Mouse (Mus musculus) neural tube, embryonic 12.5 days (tissue): ENCODE measurements around the gene Il23a. TPM values are rescaled to one million over a fixed set of nuclear protein-coding genes. Genes with fewer than 3 reads are reported as not detected.
A peak's percentile ranks its signal among the peaks of the same experiment; 100 is the strongest.
"Not testable (repeated sequence)": the region's sequence is repeated elsewhere in the genome, so short reads cannot be mapped to it uniquely, and the experiment has no call there.

ENCODE experiments used
- ATAC-seq: fragments of 200-750 bp; cut with Nextera tagmentation; 2 replicates; pipeline ENCODE4 v1.8.0; 2017; ENCODE audit warnings: low read depth, mild to moderate bottlenecking, moderate TSS enrichment, moderate library complexity; ENCODE audit not compliant: low FRiP score
- H3K27ac ChIP-seq: fragments of 300-500 bp; sonication (generic); 2 replicates; pipeline ENCODE4 v1.5.1; 2016
- H3K27me3 ChIP-seq: fragments of 300-500 bp; sonication (generic); replicated peaks from 2 replicates; pipeline ENCODE4 v1.6.1; 2016; ENCODE audit warnings: mild to moderate bottlenecking
- H3K36me3 ChIP-seq: fragments of 300-500 bp; sonication (generic); 2 replicates; pipeline ENCODE4 v1.6.1; 2016; ENCODE audit warnings: mild to moderate bottlenecking
- H3K4me1 ChIP-seq: fragments of 300-500 bp; sonication (generic); 2 replicates; pipeline ENCODE4 v1.6.1; 2016
- H3K4me2 ChIP-seq: fragments of 300-500 bp; sonication (generic); replicated peaks from 2 replicates; pipeline ENCODE4 v1.6.1; 2016; ENCODE audit warnings: mild to moderate bottlenecking
- H3K4me3 ChIP-seq: fragments of 300-500 bp; sonication (generic); 2 replicates; pipeline ENCODE4 v1.5.1; 2016
- H3K9ac ChIP-seq: fragments of 300-500 bp; sonication (generic); 2 replicates; pipeline ENCODE4 v1.6.1; 2016; ENCODE audit warnings: mild to moderate bottlenecking
- H3K9me3 ChIP-seq: fragments of 300-500 bp; sonication (generic); 2 replicates; pipeline ENCODE4 v1.6.1; 2016; ENCODE audit warnings: mild to moderate bottlenecking
- WGBS: fragments of 180-500 bp; shearing (Covaris S2); methylation state at CpG from one replicate; pipeline ENCODE4 v1.1.7; 2016; 5-methylcytosine and 5-hydroxymethylcytosine counted together
- polyA plus RNA-seq: library from polyadenylated mRNA; unstranded; fragments of >200 nt; fragmentation: Nextera tagmentation; extraction: Ambion mirVana; gene quantifications from 2 replicates; pipeline ENCODE4 v1.2.1, GENCODE M21; 2016

Gene Il23a
- polyA plus RNA-seq, 1 experiment from 2014 or later, result 0.28 TPM

- peak overlapping the region; percentile 75 for H3K27ac ChIP-seq
- H3K27me3 ChIP-seq, result no peaks in the 10 kb centered on the region
- H3K4me1 ChIP-seq, result peaks cover 14% of the 10 kb centered on the region
- H3K9me3 ChIP-seq, result no peaks in the 10 kb centered on the region
- peaks cover 4% of the 10 kb centered on the region; the same call in 1 of the 2 replicates for H3K36me3 ChIP-seq
- peak overlapping the region; percentile 49 for H3K4me3 ChIP-seq
- peak overlapping the region; percentile 71 for H3K9ac ChIP-seq
- ATAC-seq, result peak; percentile 52
- WGBS, result under 1% methylated on average over 9 of the region's 9 CpGs
- H3K4me2 ChIP-seq, result peak overlapping the region; percentile 79
Observed at GRCm38 (mm10) chr10:128302785-128303125, 4.2 kb upstream of the Il23a start.

- Histone ChIP-seq H3K9ac (peak overlapping the region; percentile 71), H3K9me3 (no peaks in the 10 kb centered on the region), H3K4me2 (peak overlapping the region; percentile 79), H3K36me3 (peaks cover 4% of the 10 kb centered on the region; the same call in 1 of the 2 replicates), H3K4me1 (peaks cover 14% of the 10 kb centered on the region), H3K27ac (peak overlapping the region; percentile 75), H3K27me3 (no peaks in the 10 kb centered on the region), H3K4me3 (peak overlapping the region; percentile 49)
- WGBS, result 45% methylated on average over 3 of the region's 3 CpGs
- no peak; the same call in 1 of the 2 replicates for ATAC-seq
Observed at GRCm38 (mm10) chr10:128302357-128302756, 3.8 kb upstream of the Il23a start.

- no peak overlapping the region for H3K27ac ChIP-seq
- no peak overlapping the region for H3K4me2 ChIP-seq
- H3K4me1 ChIP-seq, result peaks cover 5% of the 10 kb centered on the region
- no peak for ATAC-seq
- H3K9me3 ChIP-seq, result no peaks in the 10 kb centered on the region
- no peaks in the 10 kb centered on the region for H3K36me3 ChIP-seq
- no peaks in the 10 kb centered on the region for H3K27me3 ChIP-seq
- no peak overlapping the region for H3K4me3 ChIP-seq
- 73% methylated on average over 6 of the region's 6 CpGs for WGBS
- no peak overlapping the region for H3K9ac ChIP-seq
Observed at GRCm38 (mm10) chr10:128298243-128298642, 309 bp downstream of the Il23a start.

GRCm38 (mm10) chr10:128297622-128298021 is 930 bp downstream of the Il23a start:
- H3K9me3 ChIP-seq, result no peaks in the 10 kb centered on the region
- no peaks in the 10 kb centered on the region for H3K27me3 ChIP-seq
- H3K4me2 ChIP-seq, result no peak overlapping the region
- no peak overlapping the region for H3K27ac ChIP-seq
- 83% methylated on average over 11 of the region's 11 CpGs for WGBS
- no peaks in the 10 kb centered on the region; the same call in 1 of the 2 replicates for H3K36me3 ChIP-seq
- peaks cover 5% of the 10 kb centered on the region for H3K4me1 ChIP-seq
- H3K4me3 ChIP-seq, result no peak overlapping the region
- no peak for ATAC-seq
- no peak overlapping the region for H3K9ac ChIP-seq

- H3K36me3 ChIP-seq, result peaks cover 3% of the 10 kb centered on the region
- H3K4me3 ChIP-seq, result no peak overlapping the region
- H3K27me3 ChIP-seq, result no peaks in the 10 kb centered on the region
- no peak overlapping the region for H3K9ac ChIP-seq
- ATAC-seq, result no peak
- H3K9me3 ChIP-seq, result no peaks in the 10 kb centered on the region
- H3K27ac ChIP-seq, result no peak overlapping the region
- no peak overlapping the region for H3K4me2 ChIP-seq
- WGBS, result 77% methylated on average over 4 of the region's 4 CpGs
- H3K4me1 ChIP-seq, result peaks cover 1% of the 10 kb centered on the region
Observed at GRCm38 (mm10) chr10:128297221-128297620, 1.3 kb downstream of the Il23a start.

GRCm38 (mm10) chr10:128296370-128297090 is 2.0 kb downstream of the Il23a start:
- Histone ChIP-seq H3K9ac (no peak overlapping the region), H3K4me1 (no peaks in the 10 kb centered on the region), H3K27ac (no peak overlapping the region), H3K9me3 (no peaks in the 10 kb centered on the region), H3K4me2 (no peak overlapping the region), H3K27me3 (no peaks in the 10 kb centered on the region), H3K4me3 (no peak overlapping the region), H3K36me3 (peaks cover 9% of the 10 kb centered on the region)
- WGBS, result 76% methylated on average over 13 of the region's 13 CpGs
- ATAC-seq, result no peak

GRCm38 (mm10) chr10:128290594-128290993 is 8.0 kb downstream of the Il23a start:
- not testable (repeated sequence) for H3K27me3 ChIP-seq, H3K4me1 ChIP-seq, H3K4me3 ChIP-seq, H3K9ac ChIP-seq, ATAC-seq, H3K27ac ChIP-seq, H3K4me2 ChIP-seq, H3K9me3 ChIP-seq
- 89% methylated on average over 1 of the region's 1 CpGs for WGBS
- H3K36me3 ChIP-seq, result peaks cover 40% of the 10 kb centered on the region

GRCm38 (mm10) chr10:128283604-128284579 is 14.7 kb downstream of the Il23a start:
- Histone ChIP-seq H3K4me3 (no peak overlapping the region), H3K9ac (no peak overlapping the region), H3K36me3 (peaks cover 67% of the 10 kb centered on the region), H3K4me2 (no peak overlapping the region), H3K27ac (no peak overlapping the region), H3K4me1 (no peaks in the 10 kb centered on the region), H3K27me3 (no peaks in the 10 kb centered on the region), H3K9me3 (no peaks in the 10 kb centered on the region)
- WGBS, result 67% methylated on average over 31 of the region's 31 CpGs
- ATAC-seq, result no peak

- WGBS, result 95% methylated on average over 20 of the region's 20 CpGs
- Histone ChIP-seq H3K9ac (no peak overlapping the region), H3K4me2 (no peak overlapping the region), H3K4me3 (no peak overlapping the region), H3K36me3 (peaks cover 72% of the 10 kb centered on the region), H3K27me3 (no peaks in the 10 kb centered on the region), H3K9me3 (no peaks in the 10 kb centered on the region), H3K4me1 (no peaks in the 10 kb centered on the region), H3K27ac (no peak overlapping the region)
- ATAC-seq, result no peak
Observed at GRCm38 (mm10) chr10:128282886-128283450, 15.6 kb downstream of the Il23a start.

- H3K4me1 ChIP-seq, result no peaks in the 10 kb centered on the region
- H3K4me2 ChIP-seq, result no peak overlapping the region
- H3K27me3 ChIP-seq, result no peaks in the 10 kb centered on the region
- WGBS, result 94% methylated on average over 14 of the region's 14 CpGs
- no peaks in the 10 kb centered on the region for H3K9me3 ChIP-seq
- H3K4me3 ChIP-seq, result no peak overlapping the region
- no peak for ATAC-seq
- H3K36me3 ChIP-seq, result peaks cover 82% of the 10 kb centered on the region
- H3K9ac ChIP-seq, result no peak overlapping the region
- H3K27ac ChIP-seq, result no peak overlapping the region
Observed at GRCm38 (mm10) chr10:128281682-128282081, 16.9 kb downstream of the Il23a start.

GRCm38 (mm10) chr10:128280943-128281342 is 17.6 kb downstream of the Il23a start:
- no peak overlapping the region for H3K4me3 ChIP-seq
- no peaks in the 10 kb centered on the region for H3K27me3 ChIP-seq
- WGBS, result 92% methylated on average over 6 of the region's 6 CpGs
- H3K27ac ChIP-seq, result no peak overlapping the region
- H3K9ac ChIP-seq, result no peak overlapping the region
- no peak for ATAC-seq
- no peak overlapping the region for H3K4me2 ChIP-seq
- peaks cover 78% of the 10 kb centered on the region for H3K36me3 ChIP-seq
- H3K9me3 ChIP-seq, result no peaks in the 10 kb centered on the region
- no peaks in the 10 kb centered on the region for H3K4me1 ChIP-seq

GRCm38 (mm10) chr10:128278158-128278557 is 20.4 kb downstream of the Il23a start:
- Histone ChIP-seq H3K36me3 (peaks cover 59% of the 10 kb centered on the region), H3K4me1 (no peaks in the 10 kb centered on the region), H3K27ac (no peak overlapping the region), H3K4me3 (no peak overlapping the region), H3K27me3 (no peaks in the 10 kb centered on the region), H3K9me3 (no peaks in the 10 kb centered on the region), H3K4me2 (no peak overlapping the region), H3K9ac (no peak overlapping the region)
- WGBS, result 65% methylated on average over 6 of the region's 6 CpGs
- no peak for ATAC-seq
